Mouse (Mus musculus) cerebellum, adult 11 months (tissue): Measurements from ENCODE around the gene Myo19.

Experiments used
- DNase-seq: peaks from one replicate; pipeline ENCODE4 v3.0.0; 2022

The Myo19 gene

DNA sequence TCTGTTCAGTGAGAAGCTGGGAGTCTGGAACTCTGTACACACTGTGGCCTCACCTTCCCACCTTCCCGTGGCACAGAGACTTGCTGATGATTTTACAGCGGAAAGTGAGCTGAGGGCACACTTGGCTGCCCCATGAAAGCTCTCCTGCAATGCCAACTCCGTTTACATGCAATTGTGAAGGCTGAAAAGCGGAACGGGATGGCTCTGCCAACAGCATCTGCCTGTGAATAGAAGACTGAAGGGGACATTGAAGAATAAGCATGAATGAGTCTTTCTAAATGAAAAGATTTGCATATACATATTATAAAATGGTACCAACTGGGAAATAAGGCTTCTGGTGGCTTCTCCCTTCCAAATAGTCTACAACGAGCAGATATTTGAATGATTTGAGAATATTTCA lies 67.3 kb downstream of the Myo19 start:
- no peak for DNase-seq

DNA sequence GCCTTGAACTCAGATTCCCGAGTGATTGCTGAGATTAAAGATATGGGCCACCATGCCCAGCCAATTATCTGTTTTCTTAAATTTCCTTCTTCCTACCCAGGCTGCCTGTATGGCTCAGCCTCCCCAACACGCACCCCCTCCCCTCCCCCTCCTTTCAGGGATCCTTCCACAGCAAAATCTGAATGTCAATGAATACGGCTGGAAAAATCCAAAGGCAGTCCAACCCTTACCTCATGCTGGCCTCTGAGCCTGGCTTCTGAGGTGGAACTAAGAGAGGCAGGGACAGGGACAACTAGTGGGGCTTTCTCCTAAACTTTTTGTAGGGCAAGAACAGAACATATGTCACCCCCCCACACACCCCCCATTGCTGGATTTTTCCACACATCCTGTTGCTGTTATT lies 68.2 kb downstream of the Myo19 start:
- no peak for DNase-seq

DNA sequence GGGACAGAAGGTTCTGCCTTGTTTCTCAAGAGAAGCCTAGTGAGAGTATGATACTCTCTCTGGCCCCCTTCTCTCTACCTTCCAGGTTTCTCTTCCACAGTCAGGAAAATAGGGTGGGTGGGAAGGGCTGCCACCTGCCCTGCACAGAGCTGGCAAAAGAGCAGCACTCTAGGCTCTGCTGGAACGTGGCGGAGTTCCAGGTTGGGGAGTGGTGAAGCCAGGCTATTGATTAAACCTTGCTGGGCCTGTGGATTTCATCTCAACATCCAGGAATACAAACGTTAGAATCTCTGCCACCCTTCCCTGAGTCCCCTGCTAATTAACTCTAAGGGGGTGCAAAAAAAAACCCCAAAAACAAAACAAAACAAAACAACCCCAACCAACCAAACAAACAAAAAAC lies 68.6 kb downstream of the Myo19 start:
- DNase-seq = no peak

DNA sequence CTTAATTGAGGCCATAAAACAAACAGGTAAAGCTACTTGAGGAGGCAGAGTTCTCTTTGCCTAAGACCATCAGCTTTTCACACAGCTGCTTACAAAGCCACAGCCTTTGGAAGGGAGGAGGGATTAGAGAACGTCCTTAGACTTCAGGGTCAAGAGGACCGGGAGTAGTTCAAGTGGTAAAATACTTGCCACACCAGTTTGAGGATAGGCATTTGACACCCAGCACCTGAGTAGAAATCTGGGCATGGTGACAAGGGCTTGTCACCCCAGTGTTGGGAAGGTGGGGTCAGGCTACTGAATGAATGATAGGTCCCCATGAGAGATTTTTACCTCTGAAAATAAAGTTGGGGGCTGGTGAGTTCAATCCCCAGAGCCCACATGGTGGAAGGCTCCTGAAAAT lies 72.7 kb downstream of the Myo19 start:
- no peak for DNase-seq

DNA sequence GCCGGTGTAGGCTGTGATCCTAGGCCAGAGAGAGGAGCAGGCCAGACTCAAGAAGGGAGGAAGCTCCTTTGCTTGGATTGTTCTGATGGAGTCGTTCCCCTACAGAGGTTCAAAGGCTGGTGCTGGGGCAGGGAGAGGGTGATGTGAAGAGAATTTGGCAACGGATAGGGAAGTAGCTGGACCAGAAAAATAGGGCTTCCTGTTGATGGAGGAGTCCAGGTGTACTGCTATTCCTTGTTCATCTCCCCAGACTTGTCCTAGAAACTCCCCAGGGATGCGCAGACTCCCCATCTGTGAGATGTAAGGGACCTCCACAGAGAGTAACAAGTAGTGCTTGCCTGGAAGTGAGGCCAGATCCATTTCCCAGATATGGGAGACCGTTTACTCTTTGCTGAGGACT lies 76.5 kb downstream of the Myo19 start:
- no peak for DNase-seq

DNA sequence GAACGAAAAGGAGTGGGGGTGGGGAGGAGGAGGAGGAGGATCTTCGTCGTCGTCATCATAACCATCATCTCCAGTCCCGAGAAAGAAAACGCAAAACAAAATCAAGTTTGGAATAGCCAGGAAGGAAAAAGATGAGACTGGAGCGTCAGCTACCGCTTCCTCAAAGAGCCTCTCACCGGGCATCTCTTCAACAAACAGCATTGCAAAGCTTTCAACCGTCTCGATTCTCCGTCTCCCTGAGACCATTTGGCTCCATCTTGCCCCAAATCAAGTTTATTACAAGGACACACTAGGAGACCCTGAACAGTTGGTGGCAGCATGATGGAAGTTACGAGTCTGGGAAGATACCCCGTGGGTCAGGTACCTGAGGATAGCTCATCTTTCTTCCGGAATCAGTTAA lies 77.2 kb downstream of the Myo19 start:
- no peak for DNase-seq

DNA sequence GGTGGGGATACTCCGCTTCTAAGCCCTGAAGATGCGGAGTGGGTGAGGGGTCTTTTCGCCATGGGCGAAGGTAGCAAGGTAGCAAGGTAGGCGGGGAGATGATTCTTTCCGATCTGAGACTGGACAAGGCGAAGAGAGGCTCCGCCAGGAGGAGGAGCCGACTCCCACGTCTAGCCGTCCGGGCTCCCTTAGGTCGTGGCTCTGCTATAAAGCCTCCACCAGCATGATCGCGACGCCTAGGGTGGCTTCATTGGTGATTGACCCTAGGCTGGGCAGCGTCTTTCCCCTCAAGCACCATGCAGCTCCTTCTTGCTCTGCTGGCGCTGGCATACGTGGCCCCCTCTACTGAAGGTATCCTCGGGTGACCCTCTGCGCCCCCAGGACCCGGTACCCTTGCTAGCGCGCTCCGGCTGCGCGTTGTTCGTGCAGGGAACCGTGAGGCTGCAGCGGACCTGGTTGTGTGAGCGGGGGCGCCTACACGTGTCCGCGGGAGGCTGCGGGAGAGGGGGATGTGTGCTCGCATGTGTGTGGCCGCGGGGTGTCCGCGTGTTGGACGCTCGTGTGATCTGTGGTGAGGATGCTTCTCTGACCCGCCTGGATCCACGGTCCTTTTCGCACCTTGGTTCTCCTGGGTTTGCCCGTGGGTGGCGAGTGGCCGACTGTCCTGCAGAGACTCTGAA lies 77.8 kb downstream of the Myo19 start, which contains the start of gene Car4:
TSS of gene Car4 (plus strand) at position 196 of the 680 bp plus-strand sequence.
- DNase-seq = peak; percentile 74

DNA sequence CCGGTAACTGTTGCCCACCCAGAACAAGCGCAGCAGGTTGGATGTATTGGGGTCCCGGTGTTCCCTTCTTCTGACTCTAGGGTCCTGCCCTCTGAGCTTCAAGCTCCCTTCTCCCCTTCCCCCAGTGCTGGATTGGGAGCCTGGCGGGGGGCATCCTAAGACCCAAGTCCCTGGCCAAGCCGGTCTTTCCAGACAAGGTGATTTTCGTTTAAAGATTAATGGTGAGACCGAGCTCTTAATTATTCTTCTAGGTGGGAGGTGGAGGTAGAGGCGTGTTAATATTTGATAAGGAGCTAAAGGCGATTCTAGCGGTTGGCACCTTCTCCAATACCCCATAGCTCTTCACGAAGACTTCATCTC lies 78.3 kb downstream of the Myo19 start:
- no peak for DNase-seq

DNA sequence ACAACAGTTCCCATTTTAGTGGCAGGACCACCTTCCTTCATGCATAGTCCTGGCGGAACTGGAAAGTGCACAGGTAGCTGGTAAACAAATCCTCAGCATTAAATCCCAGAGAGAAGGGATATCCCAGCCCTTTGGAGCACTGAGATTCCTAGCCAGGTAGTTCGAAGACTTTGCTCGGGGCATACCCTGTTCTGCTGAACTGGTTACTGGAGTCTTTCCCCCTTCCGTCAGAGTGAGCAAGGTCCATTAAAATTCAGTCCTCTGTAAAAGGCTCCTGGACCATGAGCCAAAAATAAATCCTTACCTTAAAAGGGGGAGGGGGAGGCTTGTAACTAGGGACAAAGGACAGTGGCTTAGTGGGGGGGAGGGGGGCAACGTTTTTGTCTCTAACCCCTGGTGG lies 79.2 kb downstream of the Myo19 start:
- no peak for DNase-seq

DNA sequence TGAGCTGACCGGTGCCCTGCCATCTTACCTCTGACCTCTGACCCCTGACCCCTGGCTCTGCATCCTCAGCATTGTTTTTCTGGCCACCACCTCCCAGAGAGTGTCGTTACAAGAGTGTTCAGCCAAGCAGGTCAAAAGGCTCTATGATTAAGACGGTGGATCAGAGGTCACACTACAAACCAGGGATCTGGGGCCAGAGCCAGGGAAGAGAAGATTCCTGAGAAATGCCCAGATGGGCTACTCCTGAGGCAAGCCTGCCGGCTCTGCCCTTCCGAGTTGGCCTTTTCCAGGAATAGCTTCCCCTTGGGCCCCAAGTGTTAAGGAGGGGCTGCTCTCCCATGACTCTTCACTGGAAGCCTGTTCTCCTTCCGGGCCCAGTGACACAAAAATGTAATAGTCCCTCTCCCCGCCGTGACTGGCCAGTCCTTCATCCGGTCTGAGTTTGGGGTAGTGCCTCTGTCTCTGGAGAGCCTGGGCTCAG lies 79.8 kb downstream of the Myo19 start:
- DNase-seq = peak; percentile 68

DNA sequence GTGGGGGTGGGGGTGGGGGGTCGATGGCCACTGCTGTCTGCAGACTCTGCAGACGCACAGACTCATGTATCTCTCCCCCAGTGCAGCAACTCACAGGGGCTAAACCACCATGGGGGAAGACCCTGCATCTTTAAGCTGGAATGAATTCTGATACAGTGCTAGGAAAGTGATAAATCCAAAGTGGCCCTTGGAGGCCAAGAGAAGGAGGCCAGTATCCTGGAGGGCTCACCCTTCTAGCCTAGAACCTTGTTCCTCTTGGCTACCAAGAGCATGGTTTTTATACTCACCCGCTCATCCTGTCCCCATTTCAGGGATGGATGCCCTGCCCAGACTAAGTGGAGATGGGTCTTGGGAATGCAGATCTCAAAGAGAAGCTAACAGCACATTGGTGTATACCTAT lies 80.3 kb downstream of the Myo19 start:
- no peak for DNase-seq

DNA sequence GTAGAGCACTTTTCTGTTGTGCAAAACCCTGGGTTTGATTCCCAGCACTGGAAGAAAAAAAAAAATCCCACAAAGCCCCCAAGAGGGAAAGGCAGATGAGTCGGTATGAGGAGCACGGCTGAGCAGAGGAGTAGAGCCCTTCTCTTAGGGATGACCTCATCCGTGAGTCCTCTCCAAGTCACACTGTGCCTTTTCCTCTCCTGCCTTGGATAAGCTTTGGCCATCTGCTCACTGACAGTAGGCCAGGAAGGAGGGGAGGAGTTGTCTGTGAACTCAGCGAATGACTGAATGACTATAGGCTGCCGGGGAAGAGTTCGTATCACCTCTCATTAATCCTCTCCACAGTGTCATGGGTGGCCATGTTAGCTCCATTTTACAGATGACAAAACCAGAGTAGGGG lies 80.8 kb downstream of the Myo19 start:
- DNase-seq = peak; percentile 84
